Mouse (Mus musculus): ENCODE data around the gene Atrnl1. TPM values are rescaled to one million over a fixed set of nuclear protein-coding genes. Genes with fewer than 3 reads are reported as not detected.

Gene Atrnl1
- polyA plus RNA-seq, 1 experiment from 2014 or later, result 8.1 TPM

GRCm38 (mm10) chr19:57591631-57592030 lies 19.2 kb upstream of the Atrnl1 start:
- no peak overlapping the region for H3K27ac ChIP-seq
- H3K4me1 ChIP-seq (replicated peaks; ENCODE audit: insufficient read depth, low read length), result no peaks in the 10 kb centered on the region
- no peaks in the 10 kb centered on the region for H3K36me3 ChIP-seq (ENCODE audit: insufficient read depth, low read length)
- ATAC-seq (replicated peaks; ENCODE audit: low FRiP score, low read depth) (no peak), DNase-seq (ENCODE audit: low spot score) (no peak)
- no peaks in the 10 kb centered on the region for H3K27me3 ChIP-seq (ENCODE audit: insufficient read depth, low read length)
- no peak overlapping the region for H3K4me2 ChIP-seq (ENCODE audit: low read length)
- H3K4me3 ChIP-seq (replicated peaks; ENCODE audit: low read depth, low read length), result no peak overlapping the region
- TF ChIP-seq CTCF (IDR thresholded peaks at IDR 0.05; ENCODE audit: low read depth), result peak; percentile 40; the same call in 1 of the 2 replicates
- no peaks in the 10 kb centered on the region for H3K9me3 ChIP-seq (replicated peaks; ENCODE audit: low read length)
- no peak overlapping the region for H3K9ac ChIP-seq (ENCODE audit: low read depth, low read length)
- WGBS, result 92% methylated on average over 10 of the region's 10 CpGs

DNA sequence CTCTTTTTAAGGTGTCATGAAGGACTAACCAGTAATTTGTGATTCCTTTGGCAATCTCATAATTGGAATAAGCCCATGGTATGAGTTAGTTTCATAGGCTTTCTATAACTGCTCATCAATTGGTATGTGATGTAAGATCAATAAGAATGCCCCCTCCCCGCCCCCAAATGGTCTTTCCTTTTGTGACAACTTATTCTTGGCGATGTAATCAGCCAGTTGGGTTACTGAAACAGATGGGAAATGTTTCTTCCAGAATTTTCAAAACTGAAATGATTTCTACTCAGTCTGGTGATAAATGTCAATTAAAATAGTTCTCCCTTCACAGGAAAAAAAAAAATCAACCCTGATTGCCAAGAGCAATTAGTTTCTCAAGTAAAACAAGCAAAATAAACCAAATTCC lies 18.5 kb upstream of the Atrnl1 start:
- Histone ChIP-seq H3K36me3 (ENCODE audit: insufficient read depth, low read length) (no peaks in the 10 kb centered on the region), H3K4me1 (replicated peaks; ENCODE audit: insufficient read depth, low read length) (no peaks in the 10 kb centered on the region), H3K9ac (ENCODE audit: low read depth, low read length) (no peak overlapping the region), H3K9me3 (replicated peaks; ENCODE audit: low read length) (no peaks in the 10 kb centered on the region), H3K4me3 (replicated peaks; ENCODE audit: low read depth, low read length) (no peak overlapping the region), H3K27ac (no peak overlapping the region), H3K27me3 (ENCODE audit: insufficient read depth, low read length) (no peaks in the 10 kb centered on the region), H3K4me2 (ENCODE audit: low read length) (no peak overlapping the region)
- no peak for TF ChIP-seq CTCF (IDR thresholded peaks at IDR 0.05; ENCODE audit: low read depth)
- ATAC-seq (replicated peaks; ENCODE audit: low FRiP score, low read depth) (no peak), DNase-seq (ENCODE audit: low spot score) (no peak)
- 74% methylated on average over 2 of the region's 2 CpGs for WGBS

DNA sequence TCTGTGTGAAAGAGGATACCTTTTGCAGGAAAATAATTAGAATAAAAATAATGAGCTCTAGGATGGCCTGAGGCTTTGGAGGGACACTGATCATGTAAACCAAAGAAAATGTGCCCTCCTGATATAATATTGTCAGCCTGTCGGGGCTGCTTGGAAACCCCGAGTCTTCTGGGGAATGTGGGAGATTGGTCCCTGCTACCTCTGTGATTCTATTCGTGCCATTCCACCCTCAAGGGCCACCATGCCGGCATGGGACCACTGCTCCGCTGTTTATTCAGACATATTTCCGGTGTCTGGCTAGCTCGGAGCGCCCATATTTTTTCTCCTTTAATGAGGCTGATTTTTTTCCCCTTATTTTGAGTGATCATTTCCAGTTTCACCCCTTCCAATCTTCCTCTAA lies 11.7 kb upstream of the Atrnl1 start:
- 0 out of 2 replicates have a peak, but pooled peaks cover 9% of the 10 kb centered on the region for H3K4me1 ChIP-seq (replicated peaks; ENCODE audit: insufficient read depth, low read length)
- H3K36me3 ChIP-seq (ENCODE audit: insufficient read depth, low read length), result no peaks in the 10 kb centered on the region
- ATAC-seq (replicated peaks; ENCODE audit: low FRiP score, low read depth) (no peak), DNase-seq (ENCODE audit: low spot score) (no peak)
- 54% methylated on average over 8 of the region's 8 CpGs for WGBS
- H3K9ac ChIP-seq (ENCODE audit: low read depth, low read length), result no peak overlapping the region
- H3K4me2 ChIP-seq (ENCODE audit: low read length), result no peak overlapping the region
- H3K9me3 ChIP-seq (replicated peaks; ENCODE audit: low read length), result no peaks in the 10 kb centered on the region
- no peak for TF ChIP-seq CTCF (IDR thresholded peaks at IDR 0.05; ENCODE audit: low read depth)
- H3K27ac ChIP-seq, result no peak overlapping the region
- H3K4me3 ChIP-seq (replicated peaks; ENCODE audit: low read depth, low read length), result no peak overlapping the region
- H3K27me3 ChIP-seq (ENCODE audit: insufficient read depth, low read length), result no peaks in the 10 kb centered on the region

DNA sequence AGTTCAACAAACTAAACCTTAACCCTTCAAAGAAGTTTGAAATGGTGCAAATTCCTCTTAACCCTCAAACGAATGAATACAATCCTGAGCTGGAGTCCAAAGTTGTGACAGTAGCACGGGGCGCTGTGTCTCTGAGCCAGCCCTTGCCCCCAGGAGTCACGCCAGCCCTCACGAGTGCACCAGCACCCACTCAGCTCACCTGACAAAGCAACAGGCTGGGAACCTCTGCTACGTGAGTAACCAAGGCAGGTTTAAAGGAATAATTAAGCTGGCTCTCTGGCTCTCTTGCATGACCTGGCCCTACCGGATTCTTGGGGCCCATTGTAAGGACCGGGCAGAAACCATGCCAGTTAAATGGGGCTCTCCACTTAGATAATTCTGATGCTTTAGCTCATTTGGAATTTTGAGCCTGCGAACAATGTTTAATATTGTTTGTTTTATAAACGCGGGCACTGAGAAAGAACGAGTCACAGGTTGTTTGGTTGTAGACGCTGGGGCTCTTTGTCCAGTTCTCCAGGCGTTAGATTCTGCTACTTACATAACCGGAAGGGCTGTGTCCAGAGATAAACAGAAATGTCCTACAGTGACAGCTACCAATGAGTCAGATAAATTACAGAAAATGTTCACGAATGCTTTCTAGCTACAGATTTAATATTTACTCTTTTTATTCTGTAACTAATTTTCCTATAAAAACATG lies 10.5 kb upstream of the Atrnl1 start:
- Histone ChIP-seq H3K9me3 (replicated peaks; ENCODE audit: low read length) (no peaks in the 10 kb centered on the region), H3K9ac (ENCODE audit: low read depth, low read length) (0 out of 2 replicates have a peak overlapping the region, but pooled peaks have one; percentile 27), H3K4me3 (replicated peaks; ENCODE audit: low read depth, low read length) (no peak overlapping the region), H3K36me3 (ENCODE audit: insufficient read depth, low read length) (no peaks in the 10 kb centered on the region), H3K4me1 (replicated peaks; ENCODE audit: insufficient read depth, low read length) (0 out of 2 replicates have a peak, but pooled peaks cover 9% of the 10 kb centered on the region), H3K4me2 (ENCODE audit: low read length) (no peak overlapping the region), H3K27ac (no peak overlapping the region), H3K27me3 (ENCODE audit: insufficient read depth, low read length) (no peaks in the 10 kb centered on the region)
- no peak for ATAC-seq (replicated peaks; ENCODE audit: low FRiP score, low read depth)
- WGBS, result 47% methylated on average over 16 of the region's 16 CpGs
- no peak for DNase-seq (ENCODE audit: low spot score)
- TF ChIP-seq CTCF (IDR thresholded peaks at IDR 0.05; ENCODE audit: low read depth), result no peak

GRCm38 (mm10) chr19:57600930-57601328 lies 9.9 kb upstream of the Atrnl1 start:
- DNase-seq (ENCODE audit: low spot score) (no peak), ATAC-seq (replicated peaks; ENCODE audit: low FRiP score, low read depth) (no peak)
- H3K9ac ChIP-seq (ENCODE audit: low read depth, low read length), result no peak overlapping the region
- H3K27me3 ChIP-seq (ENCODE audit: insufficient read depth, low read length), result no peaks in the 10 kb centered on the region
- WGBS, result 88% methylated on average over 2 of the region's 2 CpGs
- no peak for TF ChIP-seq CTCF (IDR thresholded peaks at IDR 0.05; ENCODE audit: low read depth)
- 0 out of 2 replicates have a peak, but pooled peaks cover 9% of the 10 kb centered on the region for H3K4me1 ChIP-seq (replicated peaks; ENCODE audit: insufficient read depth, low read length)
- no peak overlapping the region for H3K27ac ChIP-seq
- H3K4me2 ChIP-seq (ENCODE audit: low read length), result no peak overlapping the region
- H3K9me3 ChIP-seq (replicated peaks; ENCODE audit: low read length), result no peaks in the 10 kb centered on the region
- no peaks in the 10 kb centered on the region for H3K36me3 ChIP-seq (ENCODE audit: insufficient read depth, low read length)
- H3K4me3 ChIP-seq (replicated peaks; ENCODE audit: low read depth, low read length), result no peak overlapping the region

GRCm38 (mm10) chr19:57603593-57603992 lies 7.2 kb upstream of the Atrnl1 start:
- TF ChIP-seq CTCF (IDR thresholded peaks at IDR 0.05; ENCODE audit: low read depth), result no peak
- no peaks in the 10 kb centered on the region for H3K27me3 ChIP-seq (ENCODE audit: insufficient read depth, low read length)
- WGBS, result 56% methylated on average over 3 of the region's 3 CpGs
- H3K27ac ChIP-seq, result no peak overlapping the region
- no peak overlapping the region for H3K9ac ChIP-seq (ENCODE audit: low read depth, low read length)
- DNase-seq (ENCODE audit: low spot score), result no peak
- no peak overlapping the region for H3K4me3 ChIP-seq (replicated peaks; ENCODE audit: low read depth, low read length)
- no peaks in the 10 kb centered on the region for H3K36me3 ChIP-seq (ENCODE audit: insufficient read depth, low read length)
- H3K9me3 ChIP-seq (replicated peaks; ENCODE audit: low read length), result no peaks in the 10 kb centered on the region
- H3K4me1 ChIP-seq (replicated peaks; ENCODE audit: insufficient read depth, low read length), result 0 out of 2 replicates have a peak, but pooled peaks cover 5% of the 10 kb centered on the region
- no peak overlapping the region for H3K4me2 ChIP-seq (ENCODE audit: low read length)
- ATAC-seq (replicated peaks; ENCODE audit: low FRiP score, low read depth), result no peak
